Mouse (Mus musculus) heart, embryonic 13.5 days (tissue): ENCODE results near the gene Akap8l. TPM values are rescaled to one million over a fixed set of nuclear protein-coding genes. Genes with fewer than 3 reads are reported as not detected.

Source experiments
- ATAC-seq: fragments of 200-750 bp; cut with Nextera tagmentation; 2 replicates; pipeline ENCODE4 v1.8.0; 2017; ENCODE audit warnings: moderate TSS enrichment; ENCODE audit not compliant: insufficient number of reproducible peaks, low FRiP score, low TSS enrichment; ENCODE audit errors: extremely low read depth
- H3K27ac ChIP-seq: fragments of 300-500 bp; sonication (generic); replicated peaks from 2 replicates; pipeline ENCODE4 v1.5.1; 2015; ENCODE audit warnings: moderate library complexity, mild to moderate bottlenecking, inconsistent platforms
- H3K27me3 ChIP-seq: fragments of 300-500 bp; sonication (generic); replicated peaks from 2 replicates; pipeline ENCODE4 v1.6.1; 2015; ENCODE audit warnings: mild to moderate bottlenecking, inconsistent platforms
- H3K36me3 ChIP-seq: fragments of 300-500 bp; sonication (generic); 2 replicates; pipeline ENCODE4 v1.6.1; 2015; ENCODE audit warnings: mild to moderate bottlenecking, inconsistent platforms
- H3K4me1 ChIP-seq: fragments of 300-500 bp; sonication (generic); 2 replicates; pipeline ENCODE4 v1.6.1; 2015; ENCODE audit warnings: inconsistent platforms
- H3K4me2 ChIP-seq: fragments of 300-500 bp; sonication (generic); 2 replicates; pipeline ENCODE4 v1.6.1; 2015; ENCODE audit warnings: inconsistent platforms, mild to moderate bottlenecking, moderate library complexity
- H3K4me3 ChIP-seq: fragments of 300-500 bp; sonication (generic); 2 replicates; pipeline ENCODE4 v1.5.1; 2015; ENCODE audit warnings: moderate library complexity, mild to moderate bottlenecking, inconsistent platforms
- H3K9ac ChIP-seq: fragments of 300-500 bp; sonication (generic); 2 replicates; pipeline ENCODE4 v1.6.1; 2015; ENCODE audit warnings: inconsistent platforms, mild to moderate bottlenecking, moderate library complexity
- H3K9me3 ChIP-seq: fragments of 300-500 bp; sonication (generic); 2 replicates; pipeline ENCODE4 v1.6.1; 2016; ENCODE audit warnings: inconsistent platforms
- WGBS: fragments of 180-500 bp; shearing (Covaris S2); methylation state at CpG from one replicate; pipeline ENCODE4 v1.1.7; 2015; ENCODE audit warnings: mixed read lengths; 5-methylcytosine and 5-hydroxymethylcytosine counted together
- polyA plus RNA-seq: library from polyadenylated mRNA; unstranded; fragments of >200 nt; fragmentation: Nextera tagmentation; extraction: Ambion mirVana; gene quantifications from 2 replicates; pipeline ENCODE4 v1.2.1, GENCODE M21; 2015

Gene Akap8l
- polyA plus RNA-seq, result 83.9 and 84.3 TPM in 2 replicates

GRCm38 (mm10) chr17:32350382-32350983, at the start of gene Akap8l:
Gene Akap8l, minus strand, starts transcription at chr17:32350607.
- Histone ChIP-seq H3K36me3 (peaks cover 20% of the 10 kb centered on the region), H3K27me3 (no peaks in the 10 kb centered on the region), H3K9ac (peak within 1 kb of the TSS; percentile 91), H3K9me3 (no peaks in the 10 kb centered on the region), H3K4me3 (peak within 1 kb of the TSS; percentile 84), H3K4me1 (peaks cover 22% of the 10 kb centered on the region), H3K27ac (peak within 1 kb of the TSS; percentile 84), H3K4me2 (peak within 1 kb of the TSS; percentile 83)
- under 1% methylated on average over 37 of the region's 37 CpGs for WGBS
- peak; percentile 95 for ATAC-seq

GRCm38 (mm10) chr17:32396266-32396665, 45.9 kb upstream of the Akap8l start:
- peaks cover 18% of the 10 kb centered on the region for H3K4me1 ChIP-seq
- ATAC-seq, result no peak
- H3K4me3 ChIP-seq, result peak overlapping the region; percentile 49
- no peaks in the 10 kb centered on the region for H3K9me3 ChIP-seq
- H3K9ac ChIP-seq, result no peak overlapping the region; the same call in 1 of the 2 replicates
- H3K27me3 ChIP-seq, result peaks cover 88% of the 10 kb centered on the region
- peak overlapping the region; percentile 71 for H3K4me2 ChIP-seq
- no peaks in the 10 kb centered on the region for H3K36me3 ChIP-seq
- WGBS, result 5% methylated on average over 37 of the region's 37 CpGs
- H3K27ac ChIP-seq, result no peak overlapping the region

GRCm38 (mm10) chr17:32393944-32394343, 43.5 kb upstream of the Akap8l start:
- H3K4me2 ChIP-seq, result no peak overlapping the region
- peaks cover 83% of the 10 kb centered on the region for H3K27me3 ChIP-seq
- H3K9ac ChIP-seq, result no peak overlapping the region
- ATAC-seq, result no peak
- 85% methylated on average over 10 of the region's 10 CpGs for WGBS
- H3K4me3 ChIP-seq, result no peak overlapping the region
- no peaks in the 10 kb centered on the region for H3K36me3 ChIP-seq
- H3K4me1 ChIP-seq, result peaks cover 28% of the 10 kb centered on the region
- H3K9me3 ChIP-seq, result no peaks in the 10 kb centered on the region
- no peak overlapping the region for H3K27ac ChIP-seq

GRCm38 (mm10) chr17:32389101-32389659, 38.8 kb upstream of the Akap8l start, which contains the start of gene Wiz:
Gene Wiz, minus strand, starts transcription at chr17:32389439.
- ATAC-seq, result peak; percentile 82
- peaks cover 36% of the 10 kb centered on the region for H3K27me3 ChIP-seq
- peaks cover 8% of the 10 kb centered on the region for H3K36me3 ChIP-seq
- H3K27ac ChIP-seq, result peak within 1 kb of the TSS; percentile 77
- H3K4me3 ChIP-seq, result peak within 1 kb of the TSS; percentile 86
- WGBS, result 1% methylated on average over 23 of the region's 44 CpGs
- peak within 1 kb of the TSS; percentile 91 for H3K9ac ChIP-seq
- H3K4me2 ChIP-seq, result peak within 1 kb of the TSS; percentile 99
- no peaks in the 10 kb centered on the region for H3K9me3 ChIP-seq
- peaks cover 36% of the 10 kb centered on the region for H3K4me1 ChIP-seq

- Histone ChIP-seq H3K27me3 (peaks cover 29% of the 10 kb centered on the region), H3K4me1 (peaks cover 43% of the 10 kb centered on the region)
- under 1% methylated on average over 34 of the region's 39 CpGs for WGBS
Measured at GRCm38 (mm10) chr17:32388370-32389100, 38.1 kb upstream of the Akap8l start.

GRCm38 (mm10) chr17:32387986-32388369, 37.6 kb upstream of the Akap8l start:
- Histone ChIP-seq H3K4me2 (peak overlapping the region; percentile 99), H3K9me3 (no peaks in the 10 kb centered on the region), H3K4me3 (peak overlapping the region; percentile 86), H3K27ac (peak overlapping the region; percentile 77; the same call in 1 of the 2 replicates), H3K4me1 (peaks cover 49% of the 10 kb centered on the region), H3K9ac (peak overlapping the region; percentile 91), H3K27me3 (peaks cover 24% of the 10 kb centered on the region), H3K36me3 (peaks cover 18% of the 10 kb centered on the region)
- WGBS, result 51% methylated on average over 7 of the region's 7 CpGs
- no peak for ATAC-seq

More at GRCm38 (mm10) chr17:32388370-32389100, 38.1 kb upstream of the Akap8l start:
- H3K9ac ChIP-seq, result peak overlapping the region; percentile 91
- H3K4me2 ChIP-seq, result peak overlapping the region; percentile 99
- H3K27ac ChIP-seq, result peak overlapping the region; percentile 77
- H3K36me3 ChIP-seq, result peaks cover 14% of the 10 kb centered on the region
- no peaks in the 10 kb centered on the region for H3K9me3 ChIP-seq
- H3K4me3 ChIP-seq, result peak overlapping the region; percentile 86
- ATAC-seq, result peak; percentile 38

- H3K9me3 ChIP-seq, result no peaks in the 10 kb centered on the region
- no peak for ATAC-seq
- H3K4me2 ChIP-seq, result no peak overlapping the region
- 67% methylated on average over 9 of the region's 9 CpGs for WGBS
- no peak overlapping the region for H3K27ac ChIP-seq
- H3K4me3 ChIP-seq, result no peak overlapping the region
- H3K4me1 ChIP-seq, result peaks cover 43% of the 10 kb centered on the region
- peaks cover 21% of the 10 kb centered on the region for H3K36me3 ChIP-seq
- H3K27me3 ChIP-seq, result peaks cover 12% of the 10 kb centered on the region
- H3K9ac ChIP-seq, result no peak overlapping the region
Measured at GRCm38 (mm10) chr17:32386659-32387432, 36.4 kb upstream of the Akap8l start.

GRCm38 (mm10) chr17:32383661-32384060, 33.3 kb upstream of the Akap8l start:
- WGBS, result 63% methylated on average over 5 of the region's 5 CpGs

GRCm38 (mm10) chr17:32382576-32382975, 32.2 kb upstream of the Akap8l start:
- Histone ChIP-seq H3K27me3 (no peaks in the 10 kb centered on the region), H3K4me2 (no peak overlapping the region), H3K4me3 (no peak overlapping the region), H3K9me3 (no peaks in the 10 kb centered on the region), H3K9ac (no peak overlapping the region), H3K4me1 (peaks cover 24% of the 10 kb centered on the region), H3K27ac (no peak overlapping the region), H3K36me3 (peaks cover 39% of the 10 kb centered on the region)
- 86% methylated on average over 7 of the region's 7 CpGs for WGBS
- ATAC-seq, result no peak

More at GRCm38 (mm10) chr17:32383661-32384060, 33.3 kb upstream of the Akap8l start:
- Histone ChIP-seq H3K9ac (peak overlapping the region; percentile 37; the same call in 1 of the 2 replicates), H3K4me3 (no peak overlapping the region), H3K27me3 (no peaks in the 10 kb centered on the region), H3K9me3 (no peaks in the 10 kb centered on the region), H3K36me3 (peaks cover 33% of the 10 kb centered on the region), H3K4me2 (peak overlapping the region; percentile 16), H3K4me1 (peaks cover 33% of the 10 kb centered on the region), H3K27ac (peak overlapping the region; percentile 58; the same call in 1 of the 2 replicates)
- ATAC-seq, result no peak

GRCm38 (mm10) chr17:32378786-32379185, 28.4 kb upstream of the Akap8l start:
- 64% methylated on average over 2 of the region's 2 CpGs for WGBS
- H3K4me3 ChIP-seq, result no peak overlapping the region
- no peak overlapping the region for H3K4me2 ChIP-seq
- ATAC-seq, result no peak
- H3K4me1 ChIP-seq, result peaks cover 19% of the 10 kb centered on the region
- H3K9ac ChIP-seq, result no peak overlapping the region
- H3K27me3 ChIP-seq, result no peaks in the 10 kb centered on the region
- peaks cover 40% of the 10 kb centered on the region for H3K36me3 ChIP-seq
- H3K9me3 ChIP-seq, result no peaks in the 10 kb centered on the region
- H3K27ac ChIP-seq, result no peak overlapping the region

GRCm38 (mm10) chr17:32377137-32377536, 26.7 kb upstream of the Akap8l start:
- 80% methylated on average over 9 of the region's 9 CpGs for WGBS
- ATAC-seq, result no peak
- no peak overlapping the region for H3K27ac ChIP-seq
- H3K4me2 ChIP-seq, result no peak overlapping the region
- H3K4me1 ChIP-seq, result peaks cover 8% of the 10 kb centered on the region
- H3K4me3 ChIP-seq, result no peak overlapping the region
- no peak overlapping the region for H3K9ac ChIP-seq
- H3K36me3 ChIP-seq, result peaks cover 30% of the 10 kb centered on the region
- H3K27me3 ChIP-seq, result no peaks in the 10 kb centered on the region
- no peaks in the 10 kb centered on the region for H3K9me3 ChIP-seq
